Mouse (Mus musculus) natural killer cell, adult 2 months (primary cell): ENCODE measurements around the gene Dnmt3l.
"Not testable (repeated sequence)": the region's sequence is repeated elsewhere in the genome, so short reads cannot be mapped to it uniquely, and the experiment has no call there.

ENCODE experiments used
- DNase-seq, 2 experiments: peaks; one replicate each; pipeline ENCODE4 v3.0.0; 2022; ENCODE audit warnings: low spot score in 2 of 2

Gene Dnmt3l

DNA sequence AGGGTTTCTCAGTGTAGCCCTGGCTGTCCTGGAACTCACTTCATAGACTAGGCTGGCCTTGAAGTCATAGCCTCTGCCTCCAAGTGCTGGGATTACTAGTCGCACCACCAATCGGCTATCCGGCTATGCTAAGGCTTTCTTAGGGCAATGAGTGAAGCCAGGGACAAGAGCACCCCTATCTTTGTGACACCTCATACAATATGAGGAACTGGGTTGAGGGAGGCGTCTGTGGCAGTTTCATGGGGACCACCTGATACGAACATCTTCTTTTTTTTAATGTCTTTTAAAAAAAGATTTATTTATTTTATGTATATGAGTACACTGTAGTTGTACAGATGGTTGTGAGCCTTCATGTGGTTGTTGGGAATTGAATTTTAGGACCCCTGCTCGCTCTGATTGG is 44.0 kb downstream of the Dnmt3l start:
- DNase-seq: peak in 1 of 2 experiments; percentile 27

DNA sequence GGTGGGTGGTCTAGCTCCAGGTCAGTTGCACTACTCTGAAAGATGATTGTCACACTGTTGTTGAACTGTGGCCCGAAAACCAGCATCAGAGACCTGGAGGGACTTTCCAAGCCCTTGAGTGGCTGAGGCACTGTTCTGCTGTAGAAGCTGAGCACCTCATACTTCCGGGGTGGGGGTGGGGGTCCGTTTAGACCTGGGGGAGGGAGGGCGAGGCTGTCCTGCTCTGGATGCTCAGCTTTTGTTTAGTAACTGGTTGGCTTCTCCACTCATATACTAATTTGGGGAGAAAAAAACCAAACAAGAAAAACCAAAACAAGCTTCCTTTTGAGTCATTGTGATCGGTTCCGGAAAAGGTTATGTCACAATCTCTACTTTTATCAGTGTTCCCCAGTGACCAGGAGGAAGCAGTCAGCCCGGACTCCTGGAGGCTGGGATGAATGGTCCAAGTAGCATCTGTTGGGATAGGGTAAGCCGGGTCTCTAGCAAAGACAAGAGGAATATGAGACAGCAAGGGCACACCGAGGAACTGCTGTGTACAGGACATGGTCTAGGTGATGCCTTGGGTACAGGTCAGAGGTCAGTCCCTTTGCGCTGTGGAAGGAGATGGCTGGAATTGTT is 44.8 kb downstream of the Dnmt3l start:
- DNase-seq: peak; percentile 64 to 75

DNA sequence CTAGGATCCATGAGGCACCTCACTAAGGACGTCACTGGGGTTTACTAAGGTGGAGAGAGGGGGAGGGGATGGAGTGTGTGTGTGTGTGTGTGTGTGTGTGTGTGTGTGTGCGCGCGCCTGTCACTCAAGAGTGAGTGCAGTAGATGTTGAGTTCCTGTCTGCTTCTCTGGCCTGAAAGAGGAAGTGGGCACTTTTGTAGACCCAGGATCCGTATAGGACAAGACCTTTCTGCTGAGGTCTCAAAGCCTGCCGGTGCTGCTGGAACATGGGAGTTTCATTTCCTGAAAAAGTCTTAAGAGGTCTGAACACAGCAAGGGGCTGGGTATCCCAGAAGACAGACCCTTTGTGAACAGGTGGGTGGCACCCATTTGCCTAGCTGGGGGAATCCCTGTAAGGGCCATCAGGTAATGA is 45.4 kb downstream of the Dnmt3l start:
- DNase-seq: peak; percentile 50 to 83

DNA sequence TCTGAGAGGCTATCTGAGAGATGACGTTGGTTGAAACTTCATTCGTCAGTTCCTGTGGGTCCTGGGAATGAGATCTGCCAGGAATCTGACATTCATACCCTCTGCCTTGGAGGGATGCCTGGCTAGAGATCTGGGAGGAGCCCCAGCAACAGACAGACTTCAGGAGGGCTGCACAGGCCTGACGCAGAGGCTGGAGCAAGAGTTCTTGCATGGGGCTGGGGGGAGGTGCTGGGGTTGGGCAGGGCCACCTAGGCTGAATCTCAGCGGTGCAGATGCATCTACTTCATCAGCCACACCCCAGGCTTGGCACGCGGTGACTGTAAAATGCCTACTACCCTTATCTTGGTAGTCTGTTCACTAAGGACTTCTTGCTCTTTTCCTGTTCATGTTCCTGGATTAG is 48.5 kb downstream of the Dnmt3l start:
- peak in 1 of 2 experiments; percentile 32 for DNase-seq

DNA sequence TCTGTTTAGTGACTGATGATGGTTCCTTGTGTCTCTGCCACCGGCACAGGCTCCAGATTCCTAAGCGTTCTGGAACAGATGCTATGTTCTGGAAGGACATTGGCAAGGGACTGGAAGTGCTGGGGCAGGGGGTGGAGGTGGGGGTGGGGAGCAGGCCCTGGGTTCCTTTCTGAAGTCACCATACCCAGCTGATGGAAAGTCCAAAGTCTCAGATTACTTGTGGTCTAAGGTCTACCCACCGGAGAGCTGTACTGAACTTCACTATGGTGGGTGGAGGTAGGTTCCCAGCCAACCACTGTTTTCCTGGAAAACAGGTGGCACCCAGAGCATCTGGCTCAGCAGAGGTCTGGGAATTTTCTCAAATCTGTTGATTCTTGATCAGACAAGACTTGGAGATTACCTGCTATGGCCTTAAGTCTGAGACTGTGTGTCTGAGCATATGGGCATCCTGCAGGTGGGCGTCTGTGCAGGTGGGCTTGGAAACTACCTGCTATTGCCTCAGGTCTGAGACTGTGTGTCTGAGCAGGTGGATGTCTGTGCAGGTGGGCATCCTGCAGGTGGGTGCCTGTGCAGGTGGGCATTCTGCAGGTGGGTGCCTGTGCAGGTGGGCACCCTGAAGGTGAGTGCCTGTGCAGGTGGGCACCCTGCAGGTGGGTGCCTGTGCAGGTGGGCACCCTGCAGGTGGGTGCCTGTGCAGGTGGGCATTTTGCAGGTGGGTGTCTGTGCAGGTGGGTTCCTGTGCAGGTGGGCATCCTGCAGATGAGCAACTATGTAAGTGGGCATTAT is 49.2 kb downstream of the Dnmt3l start:
- DNase-seq: no peak

DNA sequence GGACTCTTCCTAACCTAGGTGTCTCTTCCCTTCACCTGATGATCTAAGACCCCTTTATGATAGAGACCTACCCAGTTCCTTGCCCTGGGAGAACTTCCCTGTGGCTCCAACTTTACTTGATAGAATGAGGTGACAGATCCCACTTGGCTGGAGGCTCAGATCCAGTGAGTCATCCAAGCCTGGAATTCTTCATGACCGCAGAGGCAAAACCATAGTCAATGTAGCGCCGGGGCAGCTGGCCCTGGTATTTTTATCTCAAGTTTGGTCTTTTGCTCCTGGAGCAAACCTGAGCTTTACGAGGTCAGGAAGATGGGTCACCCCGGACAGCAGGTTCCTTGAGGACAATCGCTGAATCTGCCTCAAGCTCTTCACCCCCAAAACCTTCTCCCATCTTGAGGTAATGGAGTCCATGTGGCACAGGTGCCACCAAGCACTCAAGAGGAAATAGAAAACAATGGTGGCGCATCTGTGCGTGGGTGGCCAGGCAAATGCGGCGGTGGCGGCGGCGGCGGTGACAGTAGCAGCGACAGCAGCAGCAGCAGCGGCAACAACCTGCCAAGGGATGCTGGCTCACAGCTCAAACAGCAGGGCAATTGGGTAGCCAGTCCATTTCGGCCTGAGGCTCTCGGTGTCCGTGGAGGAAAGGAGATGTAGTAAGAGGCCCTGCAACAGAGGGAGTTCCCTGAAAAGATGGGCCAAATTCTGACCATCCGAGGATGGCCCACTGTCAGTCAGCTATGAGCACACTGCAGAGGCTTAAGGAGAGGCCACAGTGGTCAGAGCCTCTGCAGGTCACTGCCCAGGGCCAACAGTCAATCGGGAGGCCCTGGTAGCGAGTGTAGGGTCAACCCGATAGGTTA is 50.3 kb downstream of the Dnmt3l start:
- peak in 1 of 2 experiments; percentile 66 for DNase-seq

DNA sequence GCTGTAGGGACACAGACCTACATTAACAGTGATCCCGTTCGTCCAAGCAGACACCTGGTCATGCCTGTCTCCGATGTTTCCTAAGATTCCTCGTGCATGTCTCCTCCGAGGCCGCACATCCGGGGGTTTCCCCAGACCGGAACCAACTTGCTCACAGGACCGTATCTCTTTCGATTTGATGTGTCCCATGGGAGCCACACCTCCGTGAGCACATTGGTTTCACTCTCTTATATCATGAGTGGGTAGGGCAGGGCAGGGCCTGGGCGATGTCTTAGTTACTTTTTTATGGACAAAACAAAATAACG is 50.9 kb downstream of the Dnmt3l start:
- DNase-seq: peak in 1 of 2 experiments; percentile 91

DNA sequence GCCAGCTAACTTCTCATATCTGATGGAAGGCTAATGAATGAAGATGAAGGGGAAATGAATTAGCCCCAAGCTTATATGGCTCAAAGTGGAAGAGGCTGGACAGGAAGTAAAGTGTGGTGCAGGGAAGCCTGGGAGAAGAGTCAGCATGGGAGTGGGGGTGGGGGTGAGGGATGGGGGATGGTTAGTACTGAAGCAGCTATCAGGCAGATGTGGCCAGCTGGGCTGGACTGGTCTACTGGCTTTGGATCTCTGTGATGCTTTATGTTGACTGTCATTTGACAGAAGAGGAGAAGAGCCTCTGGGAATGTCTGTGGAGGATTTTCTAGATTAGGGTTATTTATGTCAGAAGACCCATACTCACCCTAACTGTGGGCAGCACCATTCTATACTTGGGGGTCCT is 53.5 kb downstream of the Dnmt3l start:
- DNase-seq: no peak

DNA sequence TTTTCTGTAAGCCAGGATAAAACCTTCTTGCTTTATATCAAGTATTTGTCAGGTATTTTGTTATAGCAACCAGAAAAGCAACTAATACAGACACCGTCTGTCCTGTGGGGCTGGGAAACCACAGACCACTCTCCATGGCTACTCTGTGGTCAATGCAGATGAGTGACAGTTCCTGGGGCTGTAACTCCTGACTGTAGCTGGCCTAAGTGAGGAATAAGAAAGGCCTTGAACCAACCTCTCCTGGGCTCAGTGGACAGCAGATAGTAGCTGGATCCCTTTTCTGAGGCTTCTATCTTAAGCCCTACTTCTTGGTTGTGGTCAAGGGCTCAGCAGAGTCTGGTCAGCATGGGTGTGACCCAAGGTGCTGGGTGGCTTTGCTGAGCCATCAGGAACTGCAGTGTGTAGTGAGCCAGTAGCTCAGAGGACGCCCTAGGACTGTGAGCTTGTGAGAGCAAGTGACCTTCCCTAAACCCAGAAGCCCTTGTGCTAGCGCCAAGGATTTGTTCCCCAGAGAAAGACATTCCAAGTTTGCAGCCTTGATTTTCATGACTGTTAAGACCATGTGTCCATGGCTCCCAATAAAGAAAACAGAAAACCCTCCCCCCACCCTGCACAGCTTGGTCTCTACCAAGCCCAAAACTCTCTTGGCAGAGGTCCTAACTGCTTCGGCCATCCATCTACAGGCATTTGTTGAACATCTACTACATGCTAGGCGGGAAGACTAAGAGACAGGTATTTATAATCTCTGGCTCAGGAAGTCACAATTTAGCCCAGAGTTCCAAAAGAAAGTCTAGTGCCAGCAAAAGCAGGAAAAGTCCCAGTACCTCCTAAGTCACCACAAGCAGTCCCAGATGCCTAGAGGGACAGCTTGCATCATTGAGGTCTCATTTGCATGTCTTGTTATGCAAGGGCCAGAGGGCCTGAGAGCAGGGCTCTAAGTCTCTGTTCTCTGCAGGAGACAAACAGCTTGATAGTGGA is 54.5 kb downstream of the Dnmt3l start:
- DNase-seq: no peak

DNA sequence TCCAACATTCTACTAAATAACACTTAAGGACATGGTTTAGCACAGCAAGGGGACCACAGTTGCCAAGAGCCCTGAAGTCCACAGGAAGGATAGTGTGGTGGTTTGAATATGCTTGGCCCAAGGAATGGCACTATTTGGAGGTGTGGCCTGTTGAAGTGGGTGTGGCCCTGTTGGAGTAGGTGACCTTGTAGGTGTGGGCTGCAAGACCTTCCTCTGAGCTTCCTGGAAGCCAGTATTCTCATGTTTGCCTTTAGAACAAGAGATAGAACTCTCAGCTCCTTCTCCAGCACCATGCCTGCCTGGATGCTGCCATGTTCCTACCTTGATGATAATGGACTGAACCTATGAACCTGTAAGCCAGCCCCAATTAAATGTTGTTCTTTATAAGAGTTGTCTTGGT is 58.1 kb downstream of the Dnmt3l start:
- not testable (repeated sequence) for DNase-seq

DNA sequence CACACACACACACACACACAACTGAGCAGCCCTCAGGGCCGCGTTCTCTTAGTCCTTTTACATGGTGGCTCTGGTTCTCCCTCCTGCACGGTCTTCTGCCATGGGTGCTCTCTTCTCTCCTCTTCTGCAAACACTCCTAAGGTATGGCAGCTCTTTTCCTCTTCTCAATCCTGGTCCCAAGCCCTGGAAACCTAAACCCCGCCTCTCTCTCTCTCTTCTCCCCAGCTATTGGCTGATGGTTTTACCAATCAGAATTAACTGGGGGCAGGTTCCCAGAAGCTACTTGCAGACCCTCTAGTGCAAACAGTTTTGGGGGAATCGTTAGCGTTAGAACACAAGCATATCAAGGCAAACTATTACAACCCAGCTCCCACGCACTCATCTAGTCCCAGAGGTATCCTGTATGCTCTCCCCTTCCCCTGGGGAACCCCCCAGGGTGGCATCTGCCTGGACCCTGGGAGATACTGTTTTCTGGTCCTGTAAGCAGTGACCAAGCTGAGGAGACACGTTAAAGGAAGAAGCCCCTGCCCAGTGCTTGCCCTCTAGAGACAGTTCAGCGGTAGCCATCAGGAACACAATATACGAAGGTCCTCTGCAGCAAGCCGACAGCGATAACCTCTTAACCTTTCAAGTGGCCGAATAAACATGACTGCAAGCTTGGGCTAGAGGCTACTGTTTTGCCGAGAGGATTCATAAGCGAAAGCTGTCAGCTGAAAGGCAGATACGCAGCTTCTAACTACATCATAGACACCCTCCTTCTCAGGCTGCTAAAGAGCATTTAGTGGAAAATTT is 59.4 kb downstream of the Dnmt3l start:
- no peak for DNase-seq

DNA sequence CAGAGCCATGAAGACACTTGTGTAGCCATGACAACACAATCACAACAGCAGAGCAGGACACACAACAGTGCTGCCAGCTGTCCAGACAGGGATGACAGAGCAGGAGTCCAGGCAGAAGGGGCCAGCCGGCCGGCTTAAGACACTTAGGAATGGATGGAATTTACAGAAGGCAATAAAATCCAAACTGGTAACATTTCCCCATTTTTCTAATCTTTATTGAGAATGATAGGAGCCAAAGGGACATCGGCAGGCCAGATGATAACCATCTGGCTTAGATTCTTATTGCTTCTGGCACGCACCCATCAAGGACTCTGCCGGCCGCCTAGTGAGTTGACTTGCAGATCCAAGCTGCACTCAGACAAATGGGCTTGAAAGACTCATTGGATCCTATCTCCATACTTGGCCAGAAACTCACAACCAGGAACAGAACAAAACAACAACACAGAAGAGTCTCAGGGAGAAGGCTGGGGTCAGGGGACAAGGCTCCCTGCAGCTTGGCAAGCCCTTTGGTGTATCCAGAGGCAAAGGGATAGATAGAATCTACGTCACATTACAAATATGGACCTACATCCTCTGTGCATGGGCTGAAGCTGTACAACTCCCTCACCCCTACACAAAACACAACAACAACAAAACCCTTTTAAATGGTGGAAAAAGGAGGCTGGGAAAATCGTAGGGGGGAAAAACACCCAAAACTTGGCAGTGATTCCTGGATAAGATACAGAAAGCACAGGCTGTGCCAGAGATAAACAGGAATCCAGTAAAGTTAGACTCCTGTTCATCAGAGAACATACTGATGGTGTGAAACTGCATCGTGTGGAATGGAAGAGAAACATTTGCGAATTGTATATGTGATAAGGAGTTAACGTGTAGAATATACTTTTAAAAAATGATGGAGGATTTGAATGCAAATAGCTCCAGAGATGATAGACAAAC is 63.1 kb downstream of the Dnmt3l start:
- no peak for DNase-seq

DNA sequence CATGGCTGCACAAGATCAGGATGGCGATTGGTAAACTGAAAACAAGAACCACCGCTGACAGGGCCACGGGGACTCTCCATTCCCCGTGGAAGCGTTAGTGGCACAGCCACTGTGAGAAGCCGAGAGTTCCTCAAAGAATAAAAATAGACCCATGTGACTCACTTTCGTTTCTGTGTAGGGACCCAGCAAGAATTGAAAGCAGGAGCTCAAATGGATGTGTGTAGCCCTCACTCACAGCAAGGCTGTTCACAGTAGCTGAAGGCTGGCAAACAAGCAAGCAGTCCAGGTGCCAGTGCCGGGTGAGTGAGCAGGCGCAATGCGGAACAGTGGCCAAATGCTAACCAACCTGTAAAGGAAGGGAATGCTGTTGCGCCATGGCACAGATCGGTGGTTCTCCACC is 63.8 kb downstream of the Dnmt3l start:
- peak in 1 of 2 experiments; percentile 51 for DNase-seq
